Mouse (Mus musculus) erythroblast, embryonic 14.5 days (primary cell): ENCODE data around the gene Bik.

Source experiments
- GATA1 ChIP-seq: IDR thresholded peaks from 2 replicates; pipeline ENCODE4 v1.6.1; 2012; ENCODE audit warnings: low read length, inconsistent platforms, mixed read lengths
- TAL1 ChIP-seq: IDR thresholded peaks from 3 replicates; pipeline ENCODE4 v1.6.1; 2012; ENCODE audit warnings: low read length, inconsistent platforms, mixed read lengths

GRCm38 (mm10) chr15:83583419-83584156, 56.9 kb downstream of the Bik start:
- TF ChIP-seq GATA1 = no peak
- no peak for TF ChIP-seq TAL1
